Mouse (Mus musculus) stomach, embryonic 15.5 days (tissue): ENCODE results near the gene Nr1d1. TPM values are rescaled to one million over a fixed set of nuclear protein-coding genes. Genes with fewer than 3 reads are reported as not detected.

ENCODE experiments used
- ATAC-seq: fragments of 200-750 bp; cut with Nextera tagmentation; 2 replicates; pipeline ENCODE4 v1.8.0; 2017; ENCODE audit warnings: low read depth, moderate number of reproducible peaks, moderate TSS enrichment; ENCODE audit not compliant: insufficient read depth, low FRiP score
- H3K27ac ChIP-seq: fragments of 300-500 bp; sonication (generic); 2 replicates; pipeline ENCODE4 v1.5.1; 2015; ENCODE audit warnings: mild to moderate bottlenecking, inconsistent platforms
- H3K27me3 ChIP-seq: fragments of 300-500 bp; sonication (generic); replicated peaks from 2 replicates; pipeline ENCODE4 v1.6.1; 2015; ENCODE audit warnings: inconsistent platforms
- H3K36me3 ChIP-seq: fragments of 300-500 bp; sonication (generic); 2 replicates; pipeline ENCODE4 v1.6.1; 2015; ENCODE audit warnings: inconsistent platforms
- H3K4me1 ChIP-seq: fragments of 300-500 bp; sonication (generic); 2 replicates; pipeline ENCODE4 v1.6.1; 2015; ENCODE audit warnings: inconsistent platforms
- H3K4me2 ChIP-seq: fragments of 300-500 bp; sonication (generic); 2 replicates; pipeline ENCODE4 v1.6.1; 2015; ENCODE audit warnings: mild to moderate bottlenecking, inconsistent platforms
- H3K4me3 ChIP-seq: fragments of 300-500 bp; sonication (generic); replicated peaks from 2 replicates; pipeline ENCODE4 v1.5.1; 2015; ENCODE audit warnings: inconsistent platforms
- H3K9ac ChIP-seq: fragments of 300-500 bp; sonication (generic); 2 replicates; pipeline ENCODE4 v1.6.1; 2015; ENCODE audit warnings: inconsistent platforms
- H3K9me3 ChIP-seq: fragments of 300-500 bp; sonication (generic); 2 replicates; pipeline ENCODE4 v1.6.1; 2016; ENCODE audit warnings: inconsistent platforms
- WGBS: fragments of 180-500 bp; shearing (Covaris S2); methylation state at CpG from one replicate; pipeline ENCODE4 v1.1.7; 2015; 5-methylcytosine and 5-hydroxymethylcytosine counted together
- polyA plus RNA-seq: library from polyadenylated mRNA; unstranded; fragments of >200 nt; fragmentation: Nextera tagmentation; extraction: Ambion mirVana; gene quantifications from 2 replicates; pipeline ENCODE4 v1.2.1, GENCODE M21; 2015

Nr1d1 gene
- polyA plus RNA-seq = 2.4 and 2.5 TPM in 2 replicates

DNA sequence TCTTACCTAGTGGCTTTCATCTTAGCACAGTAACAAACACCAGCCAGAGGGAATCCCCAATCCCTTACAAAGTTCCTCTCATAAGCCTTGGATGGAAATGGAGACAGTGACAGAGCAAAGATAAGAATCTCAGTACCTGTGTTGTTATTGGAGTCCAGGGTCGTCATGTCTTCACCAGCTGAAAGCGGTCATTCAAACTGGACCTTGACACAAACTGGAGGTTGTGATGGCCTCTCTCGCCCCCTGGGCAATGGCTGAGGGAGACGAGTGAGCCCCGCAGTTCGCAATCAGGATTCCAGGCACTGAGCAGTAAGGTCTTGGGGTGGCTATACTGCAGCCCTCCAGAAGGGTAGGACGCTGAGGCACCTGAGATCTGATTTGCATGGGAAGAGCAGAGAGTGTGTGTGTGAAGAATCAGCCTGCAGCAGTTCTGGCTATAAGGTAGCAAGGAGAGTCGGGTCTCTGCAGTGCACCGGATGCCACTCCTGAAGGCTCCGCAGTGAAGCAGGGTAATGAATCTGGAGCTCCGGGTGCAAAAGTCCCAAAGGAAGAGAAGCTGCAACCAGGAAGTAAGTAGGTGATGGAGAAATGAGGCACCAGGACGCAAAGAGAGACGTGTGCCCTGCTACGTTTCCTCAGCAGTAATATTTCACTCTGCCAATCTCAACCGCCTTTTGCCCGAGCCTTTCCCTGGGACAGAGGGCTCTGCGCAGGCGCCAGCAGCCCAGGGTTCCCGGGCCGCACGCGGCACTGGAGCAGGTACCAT lies at the start of gene Nr1d1:
Nr1d1 (minus strand) TSS at position 752 of the 766 bp plus-strand sequence.
- peak within 1 kb of the TSS; percentile 36 for H3K4me3 ChIP-seq
- H3K9ac ChIP-seq = peak within 1 kb of the TSS; percentile 20; the same call in 1 of the 2 replicates
- peak within 1 kb of the TSS; percentile 83 for H3K4me2 ChIP-seq
- peak within 1 kb of the TSS; percentile 94 for H3K27ac ChIP-seq
- ATAC-seq = no peak; the same call in 1 of the 2 replicates
- no peaks in the 10 kb centered on the region for H3K9me3 ChIP-seq
- WGBS = 1% methylated on average over 22 of the region's 22 CpGs
- H3K4me1 ChIP-seq = peaks cover 49% of the 10 kb centered on the region
- 0 out of 2 replicates have a peak, but pooled peaks cover 3% of the 10 kb centered on the region for H3K36me3 ChIP-seq
- no peaks in the 10 kb centered on the region for H3K27me3 ChIP-seq

DNA sequence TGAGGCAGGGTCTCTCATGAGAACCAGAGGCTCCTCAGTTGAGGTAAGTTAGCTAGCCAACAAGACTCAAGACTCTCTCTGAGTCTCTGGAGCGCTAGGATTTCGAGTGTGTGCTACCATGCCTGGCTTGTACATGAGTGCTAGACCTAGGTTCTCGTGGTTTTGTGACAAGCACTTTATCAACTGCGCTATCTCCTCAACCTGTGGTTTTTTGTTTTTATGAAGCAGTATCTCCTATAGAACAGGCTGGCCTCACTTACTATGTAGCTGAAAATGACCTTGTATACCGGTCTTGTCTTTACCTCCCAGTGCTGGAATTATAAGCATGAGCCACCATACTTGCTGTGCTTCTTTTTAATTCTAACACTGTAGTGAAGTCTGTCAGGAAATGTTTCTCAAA lies 45.8 kb upstream of the Nr1d1 start:
- no peaks in the 10 kb centered on the region for H3K27me3 ChIP-seq
- H3K36me3 ChIP-seq = peaks cover 55% of the 10 kb centered on the region
- H3K4me3 ChIP-seq = no peak overlapping the region
- no peak overlapping the region for H3K9ac ChIP-seq
- no peaks in the 10 kb centered on the region for H3K4me1 ChIP-seq
- WGBS = 91% methylated on average over 5 of the region's 5 CpGs
- H3K4me2 ChIP-seq = no peak overlapping the region
- no peaks in the 10 kb centered on the region for H3K9me3 ChIP-seq
- no peak for ATAC-seq
- no peak overlapping the region for H3K27ac ChIP-seq

DNA sequence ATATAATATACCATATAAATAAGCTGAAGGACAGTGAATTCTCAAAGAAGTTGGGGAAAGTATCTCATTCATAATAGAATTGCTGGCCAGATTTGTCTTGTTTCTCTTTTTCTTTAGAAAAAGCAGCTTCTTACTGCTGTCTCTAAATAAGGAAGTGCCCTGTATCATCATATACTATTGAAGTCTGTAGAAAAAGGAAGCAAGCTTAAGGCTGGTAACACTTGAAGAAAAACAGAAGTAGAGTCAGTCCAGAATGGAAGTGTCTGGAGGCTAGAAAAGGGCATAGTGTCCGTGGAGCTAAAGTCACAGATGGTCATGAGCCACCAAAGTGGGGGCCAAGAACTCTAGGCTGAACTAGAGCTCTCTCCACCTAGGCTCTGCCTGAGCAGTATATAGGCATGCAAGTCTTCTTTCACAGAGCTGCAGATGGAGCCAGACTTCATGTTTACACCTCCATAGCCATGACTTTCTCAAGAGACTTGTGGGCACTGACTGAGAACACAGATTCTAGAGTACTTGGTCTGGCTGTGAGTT lies 41.6 kb upstream of the Nr1d1 start:
- H3K9ac ChIP-seq = no peak overlapping the region
- no peaks in the 10 kb centered on the region for H3K9me3 ChIP-seq
- H3K4me2 ChIP-seq = no peak overlapping the region
- no peaks in the 10 kb centered on the region for H3K27me3 ChIP-seq
- no peaks in the 10 kb centered on the region for H3K4me1 ChIP-seq
- H3K4me3 ChIP-seq = no peak overlapping the region
- 84% methylated on average over 1 of the region's 1 CpGs for WGBS
- no peak for ATAC-seq
- H3K36me3 ChIP-seq = peaks cover 48% of the 10 kb centered on the region
- no peak overlapping the region for H3K27ac ChIP-seq

DNA sequence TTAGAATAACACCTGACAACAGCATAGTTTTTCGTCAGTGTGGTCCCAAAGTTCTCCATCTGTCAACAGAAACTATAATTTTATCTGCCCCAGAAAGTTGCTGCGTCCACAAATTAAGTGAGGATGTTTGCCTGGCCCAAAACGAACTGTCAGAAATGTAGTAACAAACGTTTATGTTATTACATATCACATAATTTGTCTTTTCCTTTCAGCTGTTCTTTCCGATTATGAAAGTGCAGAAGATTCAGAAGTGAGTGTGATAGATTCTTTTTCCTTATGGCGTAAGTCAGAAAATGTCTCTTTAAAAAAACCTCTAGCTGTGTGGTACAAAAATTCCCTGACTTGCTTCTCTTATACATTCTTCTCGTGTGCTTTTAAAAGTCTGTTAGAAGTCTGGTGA lies 35.6 kb upstream of the Nr1d1 start:
- Histone ChIP-seq H3K27me3 (no peaks in the 10 kb centered on the region), H3K4me3 (peak overlapping the region; percentile 95), H3K27ac (peak overlapping the region; percentile 99; the same call in 1 of the 2 replicates), H3K4me1 (peaks cover 15% of the 10 kb centered on the region), H3K4me2 (peak overlapping the region; percentile 71), H3K36me3 (peaks cover 27% of the 10 kb centered on the region), H3K9ac (peak overlapping the region; percentile 93; the same call in 1 of the 2 replicates), H3K9me3 (no peaks in the 10 kb centered on the region)
- 49% methylated on average over 7 of the region's 7 CpGs for WGBS
- ATAC-seq = no peak

DNA sequence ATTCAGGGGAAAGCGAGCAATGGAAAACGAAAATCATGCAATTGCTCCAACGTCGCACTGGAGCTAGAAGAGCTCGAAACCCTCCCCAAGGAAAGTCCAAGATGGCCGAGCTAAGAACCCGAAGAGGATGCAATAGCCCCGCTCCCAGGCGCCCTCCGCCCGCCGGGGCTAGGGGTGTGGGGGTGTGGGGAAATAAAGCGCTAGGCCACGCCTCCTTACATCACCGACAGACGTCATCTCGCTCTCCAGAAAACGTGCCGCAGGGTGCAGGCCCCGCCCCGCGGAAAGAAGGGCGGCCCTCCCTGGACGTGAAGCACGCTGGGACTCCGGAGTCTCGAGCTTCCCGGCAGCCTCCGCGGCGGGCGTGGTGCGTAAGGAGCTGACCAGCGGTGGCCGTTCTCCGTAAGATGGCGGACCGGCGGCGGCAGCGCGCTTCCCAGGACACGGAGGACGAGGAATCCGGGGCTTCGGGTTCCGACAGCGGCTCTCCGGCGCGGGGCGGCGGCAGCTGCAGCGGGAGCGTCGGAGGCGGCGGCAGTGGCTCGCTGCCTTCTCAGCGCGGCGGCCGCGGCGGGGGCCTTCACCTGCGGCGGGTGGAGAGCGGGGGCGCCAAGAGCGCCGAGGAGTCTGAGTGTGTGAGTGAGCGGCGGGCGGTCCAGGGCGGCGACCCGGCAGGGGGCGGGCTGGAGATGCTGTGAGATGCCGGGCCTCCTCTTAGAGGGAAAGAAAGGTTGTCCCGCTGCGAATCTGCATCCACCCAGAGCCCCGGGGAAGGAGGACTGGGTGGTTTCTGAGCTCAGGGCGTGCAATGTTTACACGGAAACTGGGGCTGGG lies 34.5 kb upstream of the Nr1d1 start:
- no peaks in the 10 kb centered on the region for H3K27me3 ChIP-seq
- peak overlapping the region; percentile 71 for H3K4me2 ChIP-seq
- H3K9ac ChIP-seq = peak overlapping the region; percentile 93
- peak; percentile 99 for ATAC-seq
- H3K4me3 ChIP-seq = peak overlapping the region; percentile 95
- no peaks in the 10 kb centered on the region for H3K9me3 ChIP-seq
- H3K27ac ChIP-seq = peak overlapping the region; percentile 99
- H3K4me1 ChIP-seq = peaks cover 15% of the 10 kb centered on the region
- WGBS = under 1% methylated on average over 81 of the region's 84 CpGs
- H3K36me3 ChIP-seq = peaks cover 26% of the 10 kb centered on the region

DNA sequence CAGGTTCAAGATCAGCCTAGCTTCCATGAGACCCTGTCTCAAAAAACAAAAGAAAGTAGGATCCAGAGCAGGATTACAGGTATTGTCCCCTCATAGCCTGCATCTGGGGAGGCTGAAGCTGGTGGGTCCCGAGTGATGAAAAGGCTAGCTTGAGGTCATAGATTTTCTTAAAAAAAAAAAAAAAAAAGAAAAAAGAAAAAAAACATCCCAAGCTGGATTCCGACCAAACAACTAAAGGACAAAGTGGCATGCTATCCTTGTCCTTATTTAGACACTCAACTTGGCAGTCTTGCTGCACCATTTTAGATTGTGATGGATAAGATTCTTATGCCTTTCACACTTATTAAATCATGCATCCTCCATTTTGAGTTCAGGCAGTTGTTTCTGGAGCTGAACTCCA lies 33.3 kb upstream of the Nr1d1 start:
- no peaks in the 10 kb centered on the region for H3K9me3 ChIP-seq
- peak overlapping the region; percentile 71; the same call in 1 of the 2 replicates for H3K4me2 ChIP-seq
- H3K27ac ChIP-seq = peak overlapping the region; percentile 99
- H3K27me3 ChIP-seq = no peaks in the 10 kb centered on the region
- no peak overlapping the region for H3K9ac ChIP-seq
- no peak for ATAC-seq
- 67% methylated on average over 2 of the region's 2 CpGs for WGBS
- H3K4me1 ChIP-seq = peaks cover 15% of the 10 kb centered on the region
- no peak overlapping the region for H3K4me3 ChIP-seq
- H3K36me3 ChIP-seq = peaks cover 33% of the 10 kb centered on the region

DNA sequence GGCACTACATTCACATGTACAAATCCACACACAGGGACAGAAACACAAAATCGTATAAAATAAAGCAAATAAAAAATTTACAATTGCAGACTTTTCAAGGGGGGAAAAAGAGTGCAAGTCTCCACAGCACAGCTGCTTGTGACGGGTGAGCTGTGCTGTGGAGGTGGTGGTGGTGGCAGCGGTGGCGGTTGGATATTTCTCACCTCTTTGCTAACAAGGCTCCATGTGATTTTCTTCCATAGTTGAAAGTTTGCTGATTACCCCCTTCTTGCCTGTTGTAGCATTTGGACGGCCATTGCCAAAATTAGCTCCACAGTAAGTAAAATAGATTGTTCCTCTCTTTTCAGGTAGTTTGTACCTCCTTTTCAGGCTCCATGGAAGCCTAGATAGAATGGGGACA lies 29.5 kb upstream of the Nr1d1 start, which contains the start of gene Casc3:
Casc3 (plus strand) TSS at position 301 of the 400 bp plus-strand sequence.
- Histone ChIP-seq H3K4me3 (no peak within 1 kb of the TSS), H3K4me1 (peaks cover 7% of the 10 kb centered on the region; the same call in 1 of the 2 replicates), H3K36me3 (peaks cover 51% of the 10 kb centered on the region), H3K9ac (no peak within 1 kb of the TSS), H3K27ac (0 out of 2 replicates have a peak within 1 kb of the TSS, but pooled peaks have one; percentile 1), H3K9me3 (no peaks in the 10 kb centered on the region), H3K27me3 (no peaks in the 10 kb centered on the region), H3K4me2 (no peak within 1 kb of the TSS)
- no peak for ATAC-seq
- WGBS = 93% methylated on average over 5 of the region's 5 CpGs

DNA sequence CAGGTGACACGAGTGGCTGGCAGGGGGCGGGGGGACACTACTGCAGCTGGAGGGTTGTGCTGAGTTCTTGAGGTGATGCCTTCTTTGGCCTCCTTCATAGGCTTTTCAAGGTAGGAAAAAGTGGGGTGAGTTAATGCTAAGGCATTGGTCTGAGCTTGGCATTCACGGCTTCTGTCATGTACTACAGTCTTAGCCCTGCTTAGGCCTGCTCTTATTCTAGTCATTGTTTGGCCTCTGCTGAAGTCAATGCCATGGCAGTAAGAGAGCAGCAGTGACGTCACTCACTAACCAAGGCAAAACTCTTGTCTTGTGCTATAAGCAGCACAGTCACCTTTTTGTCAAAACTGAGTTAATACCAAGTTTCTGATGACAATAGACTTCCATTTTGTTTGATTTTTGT lies 22.8 kb upstream of the Nr1d1 start:
- H3K4me2 ChIP-seq = peak overlapping the region; percentile 67
- H3K27ac ChIP-seq = no peak overlapping the region; the same call in 1 of the 2 replicates
- H3K4me3 ChIP-seq = peak overlapping the region; percentile 100
- H3K27me3 ChIP-seq = no peaks in the 10 kb centered on the region
- 0 out of 2 replicates have a peak overlapping the region, but pooled peaks have one; percentile 100 for H3K9ac ChIP-seq
- ATAC-seq = no peak
- no peaks in the 10 kb centered on the region for H3K9me3 ChIP-seq
- 41% methylated on average over 4 of the region's 4 CpGs for WGBS
- peaks cover 32% of the 10 kb centered on the region for H3K36me3 ChIP-seq
- H3K4me1 ChIP-seq = peaks cover 15% of the 10 kb centered on the region

DNA sequence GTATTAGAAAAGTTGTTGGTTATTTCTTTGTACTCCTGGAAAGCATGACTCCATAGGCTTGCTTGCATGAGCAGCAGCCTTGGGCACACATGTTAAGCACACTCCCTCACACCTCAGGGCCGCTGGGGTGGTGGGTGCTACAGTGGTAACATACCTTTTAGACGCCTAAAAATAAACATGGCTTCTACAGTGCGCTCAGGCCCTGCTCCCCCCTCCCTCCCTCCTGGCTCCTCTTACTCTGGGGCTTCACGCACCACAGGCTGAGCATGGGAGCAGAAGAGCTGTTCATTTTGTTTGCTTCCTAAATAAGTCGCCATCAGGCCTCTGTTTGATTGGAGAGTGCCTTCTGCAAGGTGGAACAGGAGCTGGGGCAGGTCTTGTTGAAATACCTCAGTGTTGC lies 22.2 kb upstream of the Nr1d1 start:
- H3K27me3 ChIP-seq = no peaks in the 10 kb centered on the region
- H3K9me3 ChIP-seq = no peaks in the 10 kb centered on the region
- peak overlapping the region; percentile 100; the same call in 1 of the 2 replicates for H3K27ac ChIP-seq
- peak overlapping the region; percentile 100; the same call in 1 of the 2 replicates for H3K9ac ChIP-seq
- WGBS = under 1% methylated on average over 5 of the region's 5 CpGs
- ATAC-seq = no peak
- H3K4me3 ChIP-seq = peak overlapping the region; percentile 100
- peaks cover 15% of the 10 kb centered on the region for H3K4me1 ChIP-seq
- peak overlapping the region; percentile 67 for H3K4me2 ChIP-seq
- H3K36me3 ChIP-seq = peaks cover 32% of the 10 kb centered on the region

DNA sequence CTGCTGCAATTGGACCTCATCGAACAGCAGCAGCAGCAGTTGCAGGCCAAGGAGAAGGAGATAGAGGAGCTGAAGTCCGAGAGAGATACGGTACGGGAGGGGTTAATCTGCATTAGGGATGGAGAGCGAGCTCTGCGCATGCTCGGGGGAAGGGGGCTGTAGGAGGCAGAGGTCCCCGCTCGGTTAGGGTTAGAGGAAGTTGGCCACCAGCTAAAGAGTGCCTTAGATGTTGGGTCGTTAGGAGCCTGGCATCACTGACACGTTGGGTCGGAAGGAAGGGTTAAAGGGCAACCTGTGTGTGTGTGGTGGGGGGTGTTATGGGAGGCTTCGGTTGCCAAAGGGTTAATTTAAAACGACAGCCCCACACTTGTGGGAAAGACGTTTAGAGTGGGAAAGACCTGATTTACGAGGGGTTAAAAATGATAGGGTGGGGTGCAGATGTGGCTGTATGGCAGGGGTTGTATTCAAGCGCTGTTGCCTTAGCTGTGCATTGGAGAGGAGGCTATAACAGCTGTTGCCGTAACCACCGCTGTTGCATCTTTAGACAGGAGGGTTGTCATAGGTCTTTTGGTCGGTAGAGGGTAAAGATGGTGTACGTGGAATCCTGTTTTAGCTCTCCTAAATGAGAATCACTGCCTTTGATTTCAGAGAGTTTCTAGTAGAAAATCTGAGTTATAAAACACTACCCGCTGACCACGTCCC lies 21.5 kb upstream of the Nr1d1 start:
- WGBS = 2% methylated on average over 23 of the region's 23 CpGs
- no peaks in the 10 kb centered on the region for H3K27me3 ChIP-seq
- peaks cover 26% of the 10 kb centered on the region for H3K36me3 ChIP-seq
- peaks cover 15% of the 10 kb centered on the region for H3K4me1 ChIP-seq
- H3K4me2 ChIP-seq = peak overlapping the region; percentile 67
- no peaks in the 10 kb centered on the region for H3K9me3 ChIP-seq
- H3K27ac ChIP-seq = peak overlapping the region; percentile 100
- H3K4me3 ChIP-seq = peak overlapping the region; percentile 100
- 0 out of 2 replicates have a peak, but pooled peaks have one; percentile 4 for ATAC-seq
- H3K9ac ChIP-seq = peak overlapping the region; percentile 100
